Mouse (Mus musculus) c-Kit-positive CD71-positive TER-119-positive erythroid progenitor cells, embryonic 14.5 days (primary cell): Measurements from ENCODE around the gene Camkk1.

ENCODE experiments used
- DNase-seq: peaks from one replicate; pipeline ENCODE4 v3.0.0-alpha.2; 2013; ENCODE audit warnings: low spot score

Camkk1 gene

DNA sequence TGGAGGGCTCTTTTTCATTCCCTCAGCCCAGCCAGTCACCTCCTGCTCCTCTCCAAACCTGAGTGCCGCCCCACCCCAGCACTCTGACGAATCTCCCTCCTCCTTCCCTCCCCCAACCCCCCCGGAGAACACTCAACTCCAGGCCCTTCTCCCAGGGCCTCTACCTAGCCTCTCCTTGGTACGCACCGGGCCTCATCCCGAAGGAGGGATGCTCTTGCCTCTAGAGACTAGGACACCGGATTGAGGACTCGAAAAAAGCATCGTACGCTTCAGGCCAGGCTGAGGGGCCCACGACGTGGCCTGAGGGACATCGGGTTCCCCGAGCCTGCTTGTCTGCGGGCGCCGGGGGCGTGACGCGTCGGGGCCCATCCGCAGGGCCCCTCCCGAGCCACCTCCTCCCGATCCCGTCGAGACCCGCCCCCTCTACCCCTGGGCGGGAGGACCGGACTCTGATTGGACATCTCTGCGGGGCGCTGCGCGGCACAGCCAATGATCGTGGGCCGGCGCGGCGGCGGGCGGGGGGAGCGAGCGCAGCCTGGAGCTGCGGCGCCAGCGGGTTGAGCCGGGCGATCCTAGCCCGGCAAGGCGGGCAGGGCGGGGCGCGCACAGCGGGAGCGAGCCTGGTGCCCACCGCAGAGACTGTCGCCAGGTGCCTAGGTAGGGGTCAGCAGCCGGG lies at the start of gene Camkk1:
Camkk1 (plus strand) TSS at position 538 of the 676 bp plus-strand sequence.
- DNase-seq = peak; percentile 79

DNA sequence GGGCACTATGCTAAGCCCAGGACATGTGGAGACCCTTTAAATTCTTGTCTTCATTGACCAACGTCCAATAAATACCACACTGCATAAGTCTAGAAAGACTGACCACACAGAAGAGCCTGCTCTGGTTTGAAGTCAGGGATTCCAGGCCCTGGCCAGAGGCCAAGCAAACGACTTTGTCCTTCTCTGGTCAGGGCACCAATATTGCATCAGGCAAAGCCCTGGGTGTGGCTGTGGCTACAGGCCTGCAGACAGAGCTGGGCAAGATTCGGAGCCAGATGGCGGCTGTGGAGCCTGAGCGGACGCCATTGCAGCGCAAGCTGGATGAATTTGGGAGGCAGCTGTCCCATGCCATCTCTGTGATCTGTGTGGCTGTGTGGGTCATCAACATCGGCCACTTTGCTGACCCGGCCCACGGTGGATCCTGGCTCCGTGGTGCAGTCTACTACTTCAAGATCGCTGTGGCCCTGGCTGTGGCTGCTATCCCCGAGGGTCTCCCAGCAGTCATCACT lies 43.8 kb upstream of the Camkk1 start:
- DNase-seq = no peak

DNA sequence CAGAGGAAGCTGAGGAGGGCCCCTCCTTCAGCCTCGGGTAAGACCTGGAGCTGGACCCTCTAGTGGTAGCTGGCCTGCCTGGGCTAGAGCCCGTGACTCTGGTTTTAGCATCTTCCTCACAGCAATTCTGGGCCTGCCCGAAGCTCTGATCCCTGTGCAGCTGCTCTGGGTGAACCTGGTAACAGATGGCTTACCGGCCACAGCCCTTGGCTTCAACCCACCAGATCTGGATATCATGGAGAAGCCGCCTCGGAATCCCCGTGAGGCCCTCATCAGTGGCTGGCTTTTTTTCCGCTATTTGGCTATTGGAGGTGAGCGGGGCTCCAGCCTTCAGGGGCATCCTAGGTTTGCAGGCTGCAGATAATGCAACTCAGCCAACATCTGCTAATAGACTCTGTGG lies 36.3 kb upstream of the Camkk1 start:
- DNase-seq = no peak

GRCm38 (mm10) chr11:72983283-72983682 lies 35.5 kb upstream of the Camkk1 start:
- DNase-seq = no peak

DNA sequence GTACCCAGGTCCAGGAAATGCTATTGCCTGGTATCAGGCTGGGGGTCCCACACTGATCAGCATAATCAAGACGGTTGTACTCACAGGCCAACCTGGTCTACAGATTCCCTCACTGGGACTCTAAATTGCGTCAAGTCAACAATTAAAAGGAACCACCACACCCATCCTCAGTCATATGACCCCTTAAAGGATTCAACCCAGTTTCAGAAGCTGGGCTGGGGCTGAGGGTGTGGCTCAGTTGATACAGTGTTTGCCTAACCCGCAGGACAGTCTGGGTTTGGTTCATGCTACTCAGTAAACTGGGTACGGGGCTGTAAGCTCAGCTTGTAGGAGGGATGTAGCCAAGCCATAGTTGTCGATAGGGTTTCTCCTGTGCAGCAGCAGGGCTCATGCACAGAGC lies 32.1 kb upstream of the Camkk1 start:
- DNase-seq = no peak

DNA sequence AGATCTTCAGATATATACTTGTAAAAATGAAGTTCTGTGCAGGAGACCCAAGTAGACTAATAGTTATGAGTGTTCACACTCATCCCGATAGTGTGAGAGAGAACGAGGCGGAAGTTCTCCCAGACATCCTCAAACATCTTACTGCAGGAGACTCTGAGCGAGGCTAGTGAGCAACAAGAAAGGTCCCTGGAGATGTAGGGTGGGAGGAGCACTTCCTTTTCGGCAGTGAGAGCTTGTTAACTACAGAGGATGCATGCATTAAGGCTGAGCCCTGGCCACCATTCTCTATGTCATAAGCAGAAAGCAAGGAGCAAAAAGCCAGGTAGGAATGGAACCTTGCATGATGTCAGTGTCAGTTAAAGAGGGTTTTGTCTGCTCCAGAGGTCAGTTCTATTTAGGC lies 31.6 kb upstream of the Camkk1 start:
- DNase-seq = no peak

DNA sequence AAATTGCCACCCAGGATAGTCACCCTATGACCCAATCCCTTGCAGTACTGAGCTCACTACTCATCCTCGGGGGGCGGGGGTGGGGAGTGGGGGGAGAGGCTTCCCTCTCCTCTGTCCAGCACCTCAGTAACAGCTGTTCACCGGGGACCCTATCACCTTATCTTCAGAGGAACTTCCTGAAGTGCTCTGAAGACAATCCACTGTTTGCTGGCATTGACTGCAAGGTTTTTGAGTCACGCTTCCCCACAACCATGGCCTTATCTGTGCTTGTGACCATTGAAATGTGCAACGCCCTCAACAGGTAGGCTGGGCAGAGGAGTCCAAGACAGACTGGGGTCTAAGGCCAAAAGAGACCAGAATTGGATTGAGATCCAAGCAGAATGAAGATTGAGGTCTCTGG lies 31.0 kb upstream of the Camkk1 start:
- no peak for DNase-seq

DNA sequence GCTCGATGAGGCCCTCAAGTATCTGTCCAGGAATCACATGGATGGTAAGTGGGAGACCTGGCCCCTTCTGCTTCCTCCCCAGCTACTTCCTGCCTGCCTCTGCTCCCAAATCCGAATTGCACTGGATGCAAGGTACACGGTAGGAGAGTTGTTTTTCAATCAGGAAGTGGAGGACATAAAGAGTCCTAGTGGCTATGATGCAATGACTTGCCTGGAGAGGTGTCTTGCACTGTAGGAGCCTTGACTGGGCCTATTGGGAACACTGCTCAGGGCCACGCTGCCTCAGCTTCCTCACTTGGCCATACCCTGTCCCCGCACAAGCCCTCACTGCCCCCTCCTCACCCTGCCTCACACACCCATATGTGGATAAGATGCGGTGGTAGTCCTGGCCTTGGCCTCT lies 29.8 kb upstream of the Camkk1 start:
- no peak for DNase-seq

GRCm38 (mm10) chr11:72990688-72991087 lies 28.1 kb upstream of the Camkk1 start:
- no peak for DNase-seq

GRCm38 (mm10) chr11:72991961-72992360 lies 26.8 kb upstream of the Camkk1 start:
- no peak for DNase-seq

DNA sequence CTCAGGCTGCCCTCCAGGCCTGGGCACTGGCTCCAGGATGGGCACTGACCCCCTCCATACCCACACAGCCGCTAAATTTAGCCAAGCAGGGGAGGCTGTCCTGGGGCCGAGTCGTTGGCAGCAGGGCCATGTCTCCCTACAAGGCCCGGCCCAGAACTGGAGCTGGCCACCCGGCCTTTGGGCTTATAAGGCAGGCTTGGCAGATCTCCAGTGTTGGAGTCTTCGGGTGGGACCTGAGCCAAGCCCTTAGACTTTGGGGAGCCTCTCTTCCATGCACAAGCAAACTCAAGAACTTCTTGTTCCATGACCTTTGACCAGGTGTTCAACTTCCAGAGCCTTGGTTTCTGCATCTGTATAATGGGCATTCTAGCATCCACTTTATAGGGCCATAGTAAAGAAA lies 22.5 kb upstream of the Camkk1 start:
- no peak for DNase-seq

GRCm38 (mm10) chr11:72996781-72997180 lies 22.0 kb upstream of the Camkk1 start:
- DNase-seq = no peak

DNA sequence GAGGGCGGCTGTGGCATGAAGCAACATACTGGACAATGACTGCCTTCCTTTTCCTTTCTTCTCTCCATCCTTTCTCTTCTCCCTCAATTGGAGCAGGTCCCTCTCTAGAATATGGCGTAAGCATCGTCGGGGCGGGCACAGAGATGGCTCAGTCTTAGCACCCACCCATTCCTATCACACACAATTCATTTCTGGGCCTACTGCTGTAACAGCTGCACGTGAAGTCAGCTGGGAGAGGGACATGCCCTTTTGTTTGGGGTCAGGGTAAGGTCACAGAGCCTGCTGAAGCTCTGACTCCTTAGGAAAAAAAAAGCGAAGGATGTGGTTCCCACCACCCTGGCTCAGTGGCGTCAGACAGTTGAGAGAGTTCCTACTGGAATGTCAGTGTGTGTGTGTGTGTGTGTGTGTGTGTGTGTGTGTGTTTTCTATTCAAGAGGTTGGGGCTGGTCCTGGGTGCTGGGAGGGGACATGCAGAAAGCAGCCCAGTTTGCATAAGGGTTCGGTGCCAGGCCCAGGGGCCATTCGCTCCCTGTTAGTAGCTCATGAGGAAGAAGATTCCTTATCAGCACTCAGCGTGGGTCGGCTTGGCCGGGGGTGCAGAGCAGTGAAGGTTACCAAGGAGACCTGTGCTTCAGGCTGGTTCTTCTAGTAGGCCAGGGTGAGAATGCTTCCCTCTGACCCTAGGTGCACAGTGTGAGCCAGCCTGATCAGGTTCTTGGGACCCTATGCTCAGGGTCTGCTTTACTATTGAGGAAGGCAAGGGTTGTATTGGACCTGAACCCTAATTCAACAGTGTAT lies 21.1 kb upstream of the Camkk1 start:
- no peak for DNase-seq

- DNase-seq = no peak
Measured at GRCm38 (mm10) chr11:72998771-72999170, 20.0 kb upstream of the Camkk1 start, which contains the start of gene P2rx1. P2rx1 (plus strand) TSS chr11:72999103.

DNA sequence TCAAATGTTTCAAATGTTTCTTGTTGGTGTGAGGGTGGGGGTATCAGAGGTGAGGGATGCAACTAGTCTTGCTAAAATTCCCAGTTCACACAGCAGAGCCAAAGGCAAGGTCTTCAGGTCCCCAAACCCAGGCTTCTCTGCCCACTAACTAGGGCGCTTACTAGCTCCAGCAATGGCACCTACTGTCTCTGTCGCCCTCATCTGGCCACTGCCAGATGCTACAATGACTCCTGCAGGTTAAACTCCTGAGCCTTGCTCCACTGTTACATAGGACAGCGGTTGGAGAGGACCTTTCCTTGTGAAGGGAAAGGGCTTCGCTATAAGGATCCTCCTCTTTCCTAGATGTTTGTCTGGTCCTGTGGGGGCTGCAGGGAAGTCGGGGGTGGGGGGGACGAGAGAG lies 17.8 kb upstream of the Camkk1 start:
- peak; percentile 38 for DNase-seq

- DNase-seq = peak; percentile 55
Measured at GRCm38 (mm10) chr11:73006377-73006776, 12.4 kb upstream of the Camkk1 start.

GRCm38 (mm10) chr11:73007113-73007512 lies 11.7 kb upstream of the Camkk1 start:
- DNase-seq = no peak

DNA sequence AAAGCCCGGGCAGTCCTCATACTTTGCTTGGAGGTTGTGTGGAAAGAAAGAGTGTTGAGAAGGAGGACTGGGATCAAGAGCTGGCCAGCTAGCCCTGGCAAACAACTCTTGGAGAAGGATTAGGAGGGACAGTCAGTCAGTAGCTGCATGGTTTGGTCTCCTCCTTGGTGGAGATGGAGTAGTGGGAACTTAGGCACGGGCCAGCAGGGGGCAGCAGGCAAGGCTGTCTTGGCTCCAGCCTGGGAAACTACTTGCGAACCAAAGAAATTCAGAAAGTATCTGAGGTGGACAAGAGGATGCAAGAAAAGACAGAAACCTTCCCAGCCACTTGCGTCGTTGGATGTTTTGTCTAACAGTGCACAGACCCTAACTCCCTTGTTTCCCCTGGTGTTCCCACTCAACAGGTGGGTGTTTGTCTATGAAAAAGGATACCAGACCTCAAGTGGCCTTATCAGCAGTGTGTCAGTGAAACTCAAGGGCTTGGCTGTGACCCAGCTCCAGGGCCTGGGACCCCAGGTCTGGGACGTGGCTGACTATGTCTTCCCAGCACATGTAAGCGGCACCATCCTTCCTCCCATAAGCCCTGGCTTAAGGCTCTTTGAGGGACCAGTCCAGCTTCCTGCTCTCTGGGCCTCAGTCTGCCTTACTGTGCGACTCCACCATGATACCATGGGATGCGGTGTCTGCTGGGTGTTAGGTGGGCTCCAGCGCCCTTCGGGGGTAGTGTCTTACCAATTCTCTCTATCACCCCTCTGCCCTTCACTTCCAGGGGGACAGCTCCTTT lies 10.9 kb upstream of the Camkk1 start:
- DNase-seq = no peak

DNA sequence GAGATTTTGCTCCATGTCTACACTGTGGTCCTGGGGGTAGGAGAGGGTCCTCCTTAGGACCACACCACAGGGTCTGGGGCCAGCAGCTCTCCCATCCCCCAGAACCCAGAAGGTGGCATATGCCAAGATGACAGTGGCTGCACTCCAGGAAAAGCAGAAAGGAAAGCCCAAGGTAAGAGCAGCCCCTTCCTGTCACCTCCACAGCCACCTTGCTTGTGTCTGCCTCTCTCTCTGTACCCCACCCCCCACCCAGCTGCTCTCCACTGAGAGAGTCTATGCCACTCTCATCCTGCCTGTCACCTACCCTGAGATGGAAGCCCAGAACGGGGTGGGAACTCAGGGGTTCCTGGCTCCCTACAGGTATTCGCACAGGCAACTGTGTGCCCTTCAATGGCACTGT lies 10.0 kb upstream of the Camkk1 start:
- no peak for DNase-seq

DNA sequence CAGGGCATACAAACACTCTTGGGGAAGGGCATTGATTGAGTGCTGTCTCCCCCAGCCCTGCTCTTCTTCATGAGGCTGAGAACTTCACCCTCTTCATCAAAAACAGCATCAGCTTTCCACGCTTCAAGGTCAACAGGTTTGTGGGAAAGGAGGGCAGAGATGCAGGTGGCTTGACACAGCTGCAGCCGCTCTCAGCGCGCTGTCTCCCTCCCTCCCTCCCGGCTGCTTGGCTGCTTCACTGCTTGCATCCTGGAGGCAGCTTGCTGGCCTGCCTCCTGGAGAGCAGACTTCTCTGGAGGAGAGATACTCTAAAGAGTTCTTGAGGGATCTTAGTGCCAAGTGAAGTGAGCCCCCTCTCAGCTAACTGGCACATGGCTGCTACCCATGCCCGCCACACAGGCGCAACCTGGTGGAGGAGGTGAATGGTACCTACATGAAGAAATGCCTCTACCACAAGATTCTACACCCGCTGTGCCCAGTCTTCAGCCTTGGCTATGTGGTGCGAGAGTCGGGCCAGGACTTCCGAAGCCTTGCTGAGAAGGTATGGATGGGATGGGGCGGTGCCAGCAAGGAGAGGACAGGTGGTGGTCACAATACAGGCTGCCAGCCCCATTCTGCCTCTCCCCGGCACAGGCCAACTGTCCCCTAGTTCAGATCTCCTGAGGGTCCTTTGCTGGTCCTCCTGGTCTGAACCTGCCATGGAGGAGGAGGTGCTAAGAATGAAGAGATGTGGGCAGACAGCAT lies 9.1 kb upstream of the Camkk1 start:
- DNase-seq = no peak

DNA sequence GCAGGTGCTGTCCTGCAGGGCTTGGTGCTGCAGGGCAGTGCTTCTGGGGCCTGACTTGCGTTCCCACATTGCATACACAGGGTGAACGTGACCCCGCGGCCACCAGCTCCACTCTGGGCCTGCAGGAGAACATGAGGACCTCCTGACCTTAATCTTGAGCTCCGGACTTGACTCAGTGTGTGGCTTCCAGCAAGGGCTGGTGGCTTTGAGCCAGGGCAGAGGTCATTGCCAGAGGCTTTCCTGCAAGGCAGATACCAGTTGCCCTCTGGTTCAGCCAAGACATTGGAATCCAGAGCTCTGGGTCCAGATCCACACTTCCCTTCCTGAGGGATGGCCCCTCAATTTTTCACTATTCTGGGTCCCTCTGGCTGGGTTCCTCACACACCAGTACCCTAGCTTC lies 4.8 kb upstream of the Camkk1 start:
- DNase-seq = no peak

GRCm38 (mm10) chr11:73014831-73015344 lies 3.9 kb upstream of the Camkk1 start:
- DNase-seq = no peak
